Mouse (Mus musculus): ENCODE results near the gene Pbrm1. TPM values are rescaled to one million over a fixed set of nuclear protein-coding genes. Genes with fewer than 3 reads are reported as not detected.

Gene Pbrm1
- polyA plus RNA-seq (2015; fragmentation: Nextera tagmentation; extraction: Ambion mirVana), result 148 and 156 TPM in 2 replicates

DNA sequence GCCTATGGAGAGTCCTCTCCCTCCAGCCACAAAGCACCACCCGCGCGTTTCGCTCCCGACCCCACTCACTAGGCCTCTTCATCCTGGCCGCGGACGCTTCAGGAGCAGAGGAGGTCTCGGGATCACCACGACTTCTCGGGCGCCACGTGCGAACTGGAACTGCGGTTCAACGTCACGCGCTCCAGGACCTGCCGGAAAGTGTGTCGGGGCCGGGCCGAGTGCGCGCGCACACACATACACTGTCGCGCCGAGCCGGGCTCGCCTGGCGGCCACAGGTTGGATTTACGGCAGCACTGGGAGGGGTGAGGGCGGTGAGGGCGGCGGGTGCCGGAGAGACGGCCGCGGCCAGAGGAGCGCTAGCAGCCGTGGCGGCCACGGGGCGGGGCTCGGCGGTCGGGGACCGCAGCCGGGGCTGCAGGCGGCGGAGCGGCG is at the start of gene Pbrm1, which contains the start of gene Gnl3:
TSS of gene Pbrm1 (plus strand) at position 279 of the 432 bp plus-strand sequence.
TSS of gene Gnl3 (minus strand) at position 293 of the 432 bp plus-strand sequence.
- peak; percentile 93 for ATAC-seq (ENCODE audit: low FRiP score, low read depth)
- peak within 1 kb of the TSS; percentile 82 for H3K4me2 ChIP-seq (replicated peaks)
- H3K36me3 ChIP-seq, result peaks cover 53% of the 10 kb centered on the region
- H3K27ac ChIP-seq, result peak within 1 kb of the TSS; percentile 97
- WGBS, result under 1% methylated on average over 53 of the region's 53 CpGs
- no peaks in the 10 kb centered on the region for H3K27me3 ChIP-seq
- peaks cover 28% of the 10 kb centered on the region for H3K4me1 ChIP-seq
- H3K4me3 ChIP-seq, result peak within 1 kb of the TSS; percentile 87
- H3K9ac ChIP-seq, result peak within 1 kb of the TSS; percentile 93
- H3K9me3 ChIP-seq, result no peaks in the 10 kb centered on the region

DNA sequence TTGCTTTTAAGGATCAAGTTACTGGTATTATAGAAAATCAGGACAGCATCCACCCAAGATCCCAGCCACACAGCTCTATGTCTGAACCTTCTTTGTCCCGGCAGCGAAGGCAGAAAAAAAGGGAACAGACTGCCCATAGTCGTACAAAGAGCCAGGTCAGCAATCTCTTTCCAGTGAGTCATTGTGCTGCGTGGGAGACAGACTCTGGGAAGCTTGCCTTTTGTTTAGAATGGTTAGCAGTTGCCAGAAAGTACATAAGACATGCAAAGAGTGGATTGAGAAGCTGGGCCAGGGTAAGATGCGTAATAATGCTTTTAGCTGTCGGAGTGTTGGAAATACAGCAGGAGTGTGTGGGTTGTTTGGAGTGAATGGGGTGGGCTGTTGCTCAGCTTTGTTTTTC is 44.7 kb upstream of the Pbrm1 start:
- no peaks in the 10 kb centered on the region for H3K9me3 ChIP-seq
- ATAC-seq (ENCODE audit: low FRiP score, low read depth), result no peak

DNA sequence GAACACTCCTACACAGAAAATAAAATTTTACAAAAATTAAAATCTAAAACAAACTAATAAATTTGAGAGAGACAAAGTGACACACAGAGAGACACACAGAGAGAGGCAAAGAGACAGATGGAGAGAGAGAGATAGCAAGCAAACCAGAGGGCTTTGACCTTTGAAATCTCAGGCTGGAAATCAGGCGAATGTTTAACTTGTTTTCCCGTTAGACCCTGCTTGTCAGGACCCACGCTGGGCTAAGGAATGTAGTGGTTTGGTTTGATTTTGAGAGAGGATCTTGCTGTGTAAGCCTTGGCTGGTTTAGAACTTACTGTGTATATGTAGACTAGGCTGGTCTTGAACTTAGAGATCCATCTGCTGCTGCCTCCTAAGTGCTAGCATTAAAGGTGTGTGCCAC is 42.7 kb upstream of the Pbrm1 start:
- 85% methylated on average over 3 of the region's 3 CpGs for WGBS
- no peaks in the 10 kb centered on the region for H3K9me3 ChIP-seq
- H3K27me3 ChIP-seq, result no peaks in the 10 kb centered on the region
- no peak overlapping the region for H3K27ac ChIP-seq
- H3K36me3 ChIP-seq, result peaks cover 49% of the 10 kb centered on the region
- no peak overlapping the region for H3K4me2 ChIP-seq (replicated peaks)
- no peak for ATAC-seq (ENCODE audit: low FRiP score, low read depth)
- no peak overlapping the region for H3K4me3 ChIP-seq
- no peaks in the 10 kb centered on the region for H3K4me1 ChIP-seq
- no peak overlapping the region for H3K9ac ChIP-seq

More for the DNA sequence above, 44.7 kb upstream of the Pbrm1 start:
- WGBS, result 83% methylated on average over 6 of the region's 6 CpGs
- Histone ChIP-seq H3K36me3 (peaks cover 52% of the 10 kb centered on the region), H3K9ac (no peak overlapping the region), H3K27me3 (no peaks in the 10 kb centered on the region), H3K4me1 (no peaks in the 10 kb centered on the region), H3K4me2 (replicated peaks) (no peak overlapping the region), H3K4me3 (no peak overlapping the region), H3K27ac (no peak overlapping the region)

DNA sequence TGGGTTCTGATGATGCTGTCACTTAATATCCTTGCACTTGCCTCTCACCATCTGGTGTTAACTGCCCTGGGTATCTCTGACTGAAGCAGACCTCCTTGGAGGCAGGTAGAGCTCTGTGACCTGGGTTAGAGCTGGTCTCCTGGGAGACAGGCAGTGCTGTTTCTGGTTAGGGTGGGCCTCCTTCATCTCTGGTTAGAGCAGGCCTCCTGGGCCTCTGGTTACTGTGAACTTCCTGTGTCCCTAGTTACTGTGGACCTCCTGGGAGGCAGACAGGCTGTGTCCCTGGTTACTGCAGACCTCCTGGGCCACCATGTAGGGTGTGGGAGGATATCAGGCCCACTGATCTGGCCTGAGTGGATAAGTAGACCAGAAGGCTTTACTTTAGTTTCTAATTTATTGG is 22.5 kb upstream of the Pbrm1 start:
- no peaks in the 10 kb centered on the region for H3K9me3 ChIP-seq
- no peak for ATAC-seq (ENCODE audit: low FRiP score, low read depth)
- H3K36me3 ChIP-seq, result peaks cover 16% of the 10 kb centered on the region
- H3K4me1 ChIP-seq, result peaks cover 8% of the 10 kb centered on the region
- no peak overlapping the region for H3K4me2 ChIP-seq (replicated peaks)
- H3K27ac ChIP-seq, result no peak overlapping the region
- no peak overlapping the region for H3K9ac ChIP-seq
- no peak overlapping the region for H3K4me3 ChIP-seq
- H3K27me3 ChIP-seq, result no peaks in the 10 kb centered on the region

DNA sequence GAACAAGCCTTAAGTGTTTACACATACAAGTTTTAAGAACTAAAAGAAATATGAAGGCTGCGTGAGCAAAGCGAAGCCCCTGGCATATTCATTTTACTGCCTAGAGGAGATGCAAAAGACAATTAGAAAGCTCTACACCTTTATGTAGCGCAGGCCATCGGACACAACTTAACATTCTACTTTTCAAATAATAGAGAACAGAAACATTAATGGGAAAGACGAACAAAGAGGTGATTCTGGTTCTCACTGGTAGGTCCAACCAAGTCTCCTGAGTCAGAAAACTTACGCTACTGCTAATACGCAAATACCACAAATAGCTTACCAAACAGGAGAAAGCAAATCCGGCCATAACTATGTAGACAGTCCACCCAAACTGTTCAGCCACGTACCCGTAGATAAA is 18.6 kb upstream of the Pbrm1 start:
- Histone ChIP-seq H3K9me3 (no peaks in the 10 kb centered on the region), H3K27me3 (no peaks in the 10 kb centered on the region), H3K4me1 (peaks cover 14% of the 10 kb centered on the region), H3K4me3 (peak overlapping the region; percentile 92), H3K27ac (no peak overlapping the region), H3K4me2 (replicated peaks) (peak overlapping the region; percentile 81), H3K36me3 (peaks cover 16% of the 10 kb centered on the region), H3K9ac (peak overlapping the region; percentile 89)
- no peak for ATAC-seq (ENCODE audit: low FRiP score, low read depth)
- WGBS, result 64% methylated on average over 10 of the region's 10 CpGs

DNA sequence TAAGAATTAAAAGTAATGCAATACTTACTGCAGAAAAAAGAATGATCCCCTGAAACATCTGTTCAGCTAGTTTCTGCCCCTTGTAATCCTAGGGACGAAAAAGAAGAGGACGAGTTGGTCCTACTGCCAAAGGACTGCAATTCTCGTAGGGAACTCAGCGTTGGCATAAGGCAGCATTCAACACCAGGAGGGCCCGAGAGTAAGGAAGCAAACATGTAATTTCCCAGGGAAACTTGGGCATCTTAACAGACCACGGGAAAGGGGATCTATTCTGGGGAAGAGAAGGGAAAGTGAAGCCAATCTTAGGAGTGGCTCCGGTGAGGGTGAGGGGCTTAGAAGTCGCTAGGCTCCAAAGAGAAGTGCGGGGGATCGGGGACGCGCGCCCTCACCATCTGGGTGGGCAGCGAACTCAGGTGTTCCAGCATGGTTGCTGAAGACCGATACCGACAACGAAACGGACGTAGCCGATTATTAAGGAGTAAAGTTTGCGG is 18.1 kb upstream of the Pbrm1 start:
- ATAC-seq (ENCODE audit: low FRiP score, low read depth), result peak; percentile 37; the same call in 1 of the 2 replicates
- Histone ChIP-seq H3K36me3 (peaks cover 16% of the 10 kb centered on the region), H3K4me2 (replicated peaks) (peak overlapping the region; percentile 81), H3K4me1 (peaks cover 14% of the 10 kb centered on the region), H3K27ac (peak overlapping the region; percentile 92), H3K9me3 (no peaks in the 10 kb centered on the region), H3K9ac (peak overlapping the region; percentile 89), H3K27me3 (no peaks in the 10 kb centered on the region), H3K4me3 (peak overlapping the region; percentile 92)
- WGBS, result 2% methylated on average over 21 of the region's 21 CpGs

DNA sequence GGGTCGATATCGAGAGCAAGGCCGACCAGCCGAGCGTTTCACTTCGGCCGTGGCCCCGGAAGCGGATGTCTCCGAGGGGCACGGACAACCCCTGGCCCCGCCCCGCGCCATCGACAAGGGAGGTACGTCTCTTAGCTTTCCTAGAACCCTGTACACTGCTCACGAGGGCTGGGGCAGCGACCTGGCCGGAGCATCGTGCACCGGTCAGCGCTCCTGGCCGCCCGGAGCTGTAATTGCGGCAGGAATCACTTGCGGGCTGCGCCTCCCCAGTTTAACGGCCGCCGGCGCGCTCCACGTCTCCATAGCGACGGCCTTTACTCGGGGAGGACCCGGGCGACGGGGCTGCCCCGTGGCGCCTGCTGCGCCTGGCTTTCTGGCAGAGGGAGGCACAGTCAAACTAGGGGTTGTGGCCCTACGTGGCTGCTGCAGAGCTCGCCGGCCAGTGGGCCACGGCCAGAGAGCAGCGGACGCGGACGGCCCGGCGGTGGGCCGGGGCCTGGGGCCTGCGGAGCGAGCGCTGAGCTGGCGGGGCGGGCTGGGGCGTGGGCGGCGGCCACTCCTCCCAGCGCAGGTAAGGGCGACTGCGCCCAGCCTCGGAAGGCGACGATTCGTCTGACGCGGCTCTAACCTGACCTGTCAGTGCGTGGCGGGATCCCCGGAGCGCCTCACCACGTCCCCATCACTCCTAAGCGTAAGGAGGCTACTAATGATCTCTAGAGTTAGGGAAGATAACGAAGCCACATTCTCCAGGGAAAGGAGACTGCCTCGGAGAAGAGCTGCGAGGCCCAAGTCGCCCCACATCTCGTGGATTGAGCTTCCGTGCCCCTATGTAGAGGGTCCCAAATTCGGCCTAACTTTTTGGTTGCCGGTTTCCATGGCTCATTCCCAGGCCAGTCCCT is 17.4 kb upstream of the Pbrm1 start, which contains the start of the genes Glt8d1 and Spcs1:
TSS of gene Glt8d1 (plus strand) at position 94 of the 899 bp plus-strand sequence.
TSS of gene Spcs1 (minus strand) at position 366 of the 899 bp plus-strand sequence.
- Histone ChIP-seq H3K9me3 (no peaks in the 10 kb centered on the region), H3K9ac (peak within 1 kb of the TSS; percentile 89), H3K4me1 (peaks cover 14% of the 10 kb centered on the region), H3K4me3 (peak within 1 kb of the TSS; percentile 92), H3K27ac (peak within 1 kb of the TSS; percentile 92), H3K27me3 (no peaks in the 10 kb centered on the region), H3K36me3 (peaks cover 17% of the 10 kb centered on the region), H3K4me2 (replicated peaks) (peak within 1 kb of the TSS; percentile 81)
- peak; percentile 92 for ATAC-seq (ENCODE audit: low FRiP score, low read depth)
- under 1% methylated on average over 84 of the region's 84 CpGs for WGBS

DNA sequence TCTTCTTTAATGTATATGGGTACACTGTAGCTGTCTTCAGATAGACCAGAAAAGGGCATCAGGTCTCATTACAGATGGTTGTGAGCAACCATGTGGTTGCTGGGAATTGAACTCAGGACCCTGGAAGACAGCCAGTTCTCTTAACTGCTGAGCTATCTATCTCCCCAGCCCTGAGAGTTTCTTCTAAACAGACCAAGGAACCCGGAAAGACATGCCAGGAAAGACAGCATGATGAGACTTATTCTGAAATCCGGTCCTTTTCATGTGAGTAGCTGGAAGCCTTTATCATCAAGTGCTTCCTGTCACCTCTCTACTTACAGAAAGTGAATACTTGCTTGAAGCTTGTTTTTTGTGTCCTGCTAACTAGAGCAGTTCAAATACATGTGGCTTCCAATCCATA is 14.4 kb upstream of the Pbrm1 start:
- Histone ChIP-seq H3K4me1 (peaks cover 14% of the 10 kb centered on the region), H3K4me3 (no peak overlapping the region), H3K4me2 (replicated peaks) (no peak overlapping the region), H3K27me3 (no peaks in the 10 kb centered on the region), H3K36me3 (peaks cover 30% of the 10 kb centered on the region), H3K27ac (no peak overlapping the region), H3K9ac (no peak overlapping the region), H3K9me3 (no peaks in the 10 kb centered on the region)
- 85% methylated on average over 2 of the region's 2 CpGs for WGBS
- ATAC-seq (ENCODE audit: low FRiP score, low read depth), result no peak

DNA sequence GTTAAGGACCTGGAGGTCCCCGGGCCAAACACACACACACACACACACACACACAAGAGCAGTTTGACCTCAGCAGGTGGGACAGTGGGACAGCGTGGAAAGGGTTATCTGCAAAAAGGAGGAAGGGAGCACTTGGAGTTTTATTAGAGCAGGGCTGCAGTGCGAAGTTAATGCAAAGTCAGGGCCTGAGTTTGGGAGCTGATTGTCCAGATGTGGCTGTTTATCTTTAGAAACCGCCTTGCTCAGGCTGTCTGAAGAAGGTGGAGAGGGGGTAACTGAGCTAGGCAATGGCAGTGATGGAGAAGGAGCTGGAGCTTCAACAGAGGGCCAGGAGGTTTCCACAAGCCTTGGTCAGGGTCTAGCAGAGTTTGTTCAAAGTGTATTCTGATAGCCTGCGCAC is 12.2 kb upstream of the Pbrm1 start:
- H3K27me3 ChIP-seq, result no peaks in the 10 kb centered on the region
- peaks cover 51% of the 10 kb centered on the region for H3K36me3 ChIP-seq
- no peak for ATAC-seq (ENCODE audit: low FRiP score, low read depth)
- no peak overlapping the region for H3K4me3 ChIP-seq
- no peaks in the 10 kb centered on the region for H3K9me3 ChIP-seq
- H3K9ac ChIP-seq, result no peak overlapping the region
- H3K4me2 ChIP-seq (replicated peaks), result no peak overlapping the region
- no peak overlapping the region for H3K27ac ChIP-seq
- peaks cover 5% of the 10 kb centered on the region for H3K4me1 ChIP-seq
- 67% methylated on average over 5 of the region's 5 CpGs for WGBS

DNA sequence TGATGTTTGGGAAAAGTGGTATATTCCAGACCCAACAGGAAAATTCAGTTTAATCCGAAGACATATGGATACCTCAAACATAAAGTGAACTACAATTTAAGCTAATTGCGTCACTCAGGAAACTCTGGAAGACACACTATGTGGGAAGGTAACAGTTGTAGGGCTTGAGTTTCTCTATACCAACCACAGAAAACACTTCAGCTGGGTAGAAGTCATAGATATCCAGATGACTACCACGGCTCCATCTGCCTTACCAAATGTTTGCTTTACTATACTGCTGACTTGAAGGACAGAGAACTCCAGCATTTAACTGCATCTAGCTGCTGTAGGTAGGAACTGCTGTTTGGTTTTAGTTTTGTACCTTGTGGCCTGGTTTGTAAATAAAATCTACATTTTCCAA is 7.3 kb upstream of the Pbrm1 start:
- H3K36me3 ChIP-seq, result peaks cover 95% of the 10 kb centered on the region
- no peaks in the 10 kb centered on the region for H3K9me3 ChIP-seq
- H3K27ac ChIP-seq, result no peak overlapping the region
- ATAC-seq (ENCODE audit: low FRiP score, low read depth), result no peak
- 89% methylated on average over 3 of the region's 3 CpGs for WGBS
- H3K9ac ChIP-seq, result no peak overlapping the region
- no peaks in the 10 kb centered on the region for H3K27me3 ChIP-seq
- H3K4me3 ChIP-seq, result no peak overlapping the region
- no peaks in the 10 kb centered on the region for H3K4me1 ChIP-seq
- no peak overlapping the region for H3K4me2 ChIP-seq (replicated peaks)

DNA sequence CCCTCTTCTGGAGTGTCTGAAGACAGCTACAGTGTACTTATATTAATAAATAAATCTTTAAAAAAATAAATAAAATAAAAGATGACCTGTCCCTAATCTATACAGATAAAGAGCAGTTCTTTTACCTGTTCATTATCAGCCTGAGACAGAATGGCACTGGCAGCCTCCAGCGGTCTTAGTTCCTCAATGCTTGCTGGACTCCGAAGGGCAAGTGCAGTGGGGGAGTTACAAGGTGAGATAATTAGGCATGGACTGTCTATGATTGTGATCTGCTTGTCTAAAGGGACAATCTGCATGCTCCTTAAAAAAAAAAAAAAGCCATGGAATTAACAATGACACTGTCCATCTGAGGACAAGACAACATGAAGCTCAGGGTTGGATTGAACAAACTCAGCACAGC is 5.0 kb upstream of the Pbrm1 start:
- no peak overlapping the region for H3K9ac ChIP-seq
- H3K36me3 ChIP-seq, result peaks cover 87% of the 10 kb centered on the region
- H3K4me3 ChIP-seq, result no peak overlapping the region
- 97% methylated on average over 2 of the region's 2 CpGs for WGBS
- H3K4me1 ChIP-seq, result peaks cover 14% of the 10 kb centered on the region
- no peak for ATAC-seq (ENCODE audit: low FRiP score, low read depth)
- H3K4me2 ChIP-seq (replicated peaks), result no peak overlapping the region
- no peaks in the 10 kb centered on the region for H3K9me3 ChIP-seq
- no peak overlapping the region for H3K27ac ChIP-seq
- no peaks in the 10 kb centered on the region for H3K27me3 ChIP-seq

DNA sequence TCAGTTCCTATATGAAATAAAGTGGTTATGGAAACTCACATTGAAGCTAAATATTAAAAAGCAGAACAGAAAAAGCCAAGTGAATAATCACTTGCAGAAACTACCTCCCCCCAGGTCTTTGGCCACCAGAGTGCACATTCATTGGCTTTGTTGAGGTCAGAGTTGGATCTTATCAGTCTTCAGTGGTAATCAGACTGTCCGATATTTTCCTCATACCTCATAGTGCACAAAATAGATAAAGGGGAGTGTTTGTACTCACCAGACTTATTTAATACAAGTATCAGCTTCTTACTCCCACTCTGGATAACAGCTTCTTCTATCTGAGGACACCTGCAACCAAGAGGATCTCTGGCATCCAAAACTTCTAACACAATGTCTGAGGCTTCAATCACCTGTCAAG is 2.9 kb upstream of the Pbrm1 start:
- no peak overlapping the region for H3K4me2 ChIP-seq (replicated peaks)
- no peak for ATAC-seq (ENCODE audit: low FRiP score, low read depth)
- H3K27me3 ChIP-seq, result no peaks in the 10 kb centered on the region
- no peaks in the 10 kb centered on the region for H3K9me3 ChIP-seq
- H3K36me3 ChIP-seq, result peaks cover 67% of the 10 kb centered on the region
- no peak overlapping the region for H3K9ac ChIP-seq
- no peak overlapping the region for H3K4me3 ChIP-seq
- no peak overlapping the region for H3K27ac ChIP-seq
- H3K4me1 ChIP-seq, result peaks cover 24% of the 10 kb centered on the region
- WGBS, result 94% methylated on average over 1 of the region's 1 CpGs

All from limb, embryonic 13.5 days (tissue).